Mouse (Mus musculus) MEL (cell line): ENCODE measurements around the gene Ttc30a2. TPM values are rescaled to one million over a fixed set of nuclear protein-coding genes. Genes with fewer than 3 reads are reported as not detected.

Source experiments
- DNase-seq: peaks from one replicate; pipeline ENCODE4 v3.0.0; 2011; ENCODE audit warnings: low read depth, low spot score
- H3K27ac ChIP-seq: 2 replicates; pipeline ENCODE4 v1.5.1; 2012; ENCODE audit warnings: low read depth, mild to moderate bottlenecking, control low read depth, low read length, moderate library complexity; ENCODE audit not compliant: control insufficient read depth
- H3K27me3 ChIP-seq, 2 experiments: fragments of 150-350 bp in 1 of 2; sonication (generic) in 1 of 2; 2 replicates each; pipeline ENCODE4 v1.6.1; 2012; ENCODE audit warnings: low read length in 2 of 2, mild to moderate bottlenecking in 2 of 2, improper control_type of control experiment in 1 of 2, moderate library complexity in 1 of 2; ENCODE audit not compliant: insufficient read depth in 2 of 2, control insufficient read depth in 1 of 2
- H3K36me3 ChIP-seq, 2 experiments: 2 replicates each; pipeline ENCODE4 v1.6.1; 2012 to 2014; ENCODE audit warnings: low read length in 2 of 2, improper control_type of control experiment in 1 of 2, inconsistent platforms in 1 of 2, mild to moderate bottlenecking in 1 of 2; ENCODE audit not compliant: insufficient read depth in 2 of 2, control insufficient read depth in 1 of 2
- H3K4me1 ChIP-seq, 2 experiments: fragments of 150-350 bp in 1 of 2; sonication (generic) in 1 of 2; 2 replicates each; pipeline ENCODE4 v1.6.1; 2012; ENCODE audit warnings: low read length in 2 of 2, improper control_type of control experiment in 1 of 2, mild to moderate bottlenecking in 1 of 2; ENCODE audit not compliant: insufficient read depth in 2 of 2, control insufficient read depth in 1 of 2
- H3K4me3 ChIP-seq, 2 experiments: fragments of 150-350 bp in 1 of 2; sonication (generic) in 1 of 2; 2 replicates each; pipeline ENCODE4 v1.5.1; 2012; ENCODE audit warnings: low read depth in 2 of 2, low read length in 2 of 2, mild to moderate bottlenecking in 2 of 2, moderate library complexity in 2 of 2, control low read depth in 1 of 2, improper control_type of control experiment in 1 of 2; ENCODE audit not compliant: control insufficient read depth in 1 of 2, insufficient read depth in 1 of 2
- H3K79me2 ChIP-seq: 2 replicates; pipeline ENCODE4 v1.6.1; 2012; ENCODE audit warnings: mild to moderate bottlenecking, low read length, moderate library complexity; ENCODE audit not compliant: control insufficient read depth, poor library complexity, insufficient read depth
- H3K9ac ChIP-seq: 2 replicates; pipeline ENCODE4 v1.6.1; 2012; ENCODE audit warnings: low read depth, mild to moderate bottlenecking, control low read depth, low read length, moderate library complexity; ENCODE audit not compliant: control insufficient read depth, poor library complexity, severe bottlenecking
- H3K9me3 ChIP-seq: fragments of 150-350 bp; sonication (generic); replicated peaks from 2 replicates; pipeline ENCODE4 v1.6.1; 2012; ENCODE audit warnings: mild to moderate bottlenecking, low read length, improper control_type of control experiment, moderate library complexity; ENCODE audit not compliant: insufficient read depth
- CHD1 ChIP-seq: IDR thresholded peaks from 2 replicates; pipeline ENCODE4 v1.6.1; 2012; ENCODE audit warnings: low read depth, mild to moderate bottlenecking, inconsistent platforms, low read length, improper control_type of control experiment
- CHD2 ChIP-seq: IDR thresholded peaks from 2 replicates; pipeline ENCODE4 v1.6.1; 2011; ENCODE audit warnings: low read length, improper control_type of control experiment
- ETS1 ChIP-seq: IDR thresholded peaks from 2 replicates; pipeline ENCODE4 v1.6.1; 2012; ENCODE audit warnings: low read depth, mild to moderate bottlenecking, inconsistent platforms, low read length, improper control_type of control experiment, moderate library complexity
- GABPA ChIP-seq: IDR thresholded peaks from 2 replicates; pipeline ENCODE4 v1.6.1; 2012; ENCODE audit warnings: low read depth, mild to moderate bottlenecking, inconsistent platforms, low read length, improper control_type of control experiment, moderate library complexity
- GATA1 ChIP-seq: IDR thresholded peaks from 2 replicates; pipeline ENCODE4 v1.6.1; 2011; ENCODE audit warnings: low read depth, low read length, improper control_type of control experiment
- MAFK ChIP-seq: IDR thresholded peaks from 2 replicates; pipeline ENCODE4 v1.6.1; 2011; ENCODE audit warnings: low read depth, mild to moderate bottlenecking, low read length, improper control_type of control experiment, borderline replicate concordance
- MAZ ChIP-seq: IDR thresholded peaks from 2 replicates; pipeline ENCODE4 v1.6.1; 2012; ENCODE audit warnings: low read depth, mild to moderate bottlenecking, inconsistent platforms, low read length, improper control_type of control experiment
- POLR2A ChIP-seq, 2 experiments: IDR thresholded peaks; 2 replicates each; pipeline ENCODE4 v1.6.1; 2011 to 2012; ENCODE audit warnings: low read length in 2 of 2, mild to moderate bottlenecking in 2 of 2, control low read depth in 1 of 2, improper control_type of control experiment in 1 of 2, low read depth in 1 of 2, moderate library complexity in 1 of 2; ENCODE audit not compliant: control insufficient read depth in 1 of 2, insufficient read depth in 1 of 2, poor library complexity in 1 of 2
- SIN3A ChIP-seq: IDR thresholded peaks from 2 replicates; pipeline ENCODE4 v1.6.1; 2012; ENCODE audit warnings: low read length, improper control_type of control experiment, inconsistent platforms
- SMC3 ChIP-seq: IDR thresholded peaks from 2 replicates; pipeline ENCODE4 v1.6.1; 2011; ENCODE audit warnings: low read depth, low read length, improper control_type of control experiment
- TBP ChIP-seq: IDR thresholded peaks from 2 replicates; pipeline ENCODE4 v1.8.0; 2011; ENCODE audit warnings: low read depth, low read length, improper control_type of control experiment
- TCF12 ChIP-seq: IDR thresholded peaks from 2 replicates; pipeline ENCODE4 v1.6.1; 2014; ENCODE audit warnings: low read depth, mild to moderate bottlenecking, inconsistent platforms, low read length, improper control_type of control experiment, moderate library complexity
- UBTF ChIP-seq: IDR thresholded peaks from 2 replicates; pipeline ENCODE4 v1.6.1; 2012; ENCODE audit warnings: low read depth, mild to moderate bottlenecking, inconsistent platforms, low read length, improper control_type of control experiment, moderate library complexity, borderline replicate concordance; ENCODE audit not compliant: insufficient read depth
- USF1 ChIP-seq: IDR thresholded peaks from 2 replicates; pipeline ENCODE4 v1.6.1; 2014; ENCODE audit warnings: low read depth, mild to moderate bottlenecking, inconsistent platforms, low read length, improper control_type of control experiment, moderate library complexity
- USF2 ChIP-seq, 2 experiments: IDR thresholded peaks; 2 replicates each; pipeline ENCODE4 v1.6.1; 2011 to 2012; ENCODE audit warnings: improper control_type of control experiment in 2 of 2, low read length in 2 of 2, borderline replicate concordance in 1 of 2, inconsistent platforms in 1 of 2, low read depth in 1 of 2, mild to moderate bottlenecking in 1 of 2; ENCODE audit not compliant: insufficient read depth in 1 of 2
- ZMIZ1 ChIP-seq: IDR thresholded peaks from 2 replicates; pipeline ENCODE4 v1.6.1; 2012; ENCODE audit warnings: low read depth, mild to moderate bottlenecking, inconsistent platforms, low read length, improper control_type of control experiment, moderate library complexity
- ZNF384 ChIP-seq: IDR thresholded peaks from 2 replicates; pipeline ENCODE4 v1.6.1; 2012; ENCODE audit warnings: low read depth, mild to moderate bottlenecking, inconsistent platforms, low read length, improper control_type of control experiment
- polyA plus RNA-seq, 2 experiments: library from polyadenylated mRNA; stranded (reverse) in 1 of 2; unstranded in 1 of 2; fragments of >175 nt in 1 of 2; fragments of >200 nt in 1 of 2; gene quantifications; 2 replicates each; pipeline versions ENCODE4 v1.2.1 to v1.2.4; 2012; ENCODE audit warnings: low replicate concordance in 2 of 2, low read depth in 1 of 2; ENCODE audit not compliant: insufficient read length in 2 of 2, insufficient read depth in 1 of 2, missing spikeins in 1 of 2
- total RNA-seq: library from RNA; depleted of rRNA; stranded (reverse); fragments of 300-350 nt; gene quantifications from 2 replicates; pipeline ENCODE4 v1.2.3, GENCODE M21; 2012

Gene Ttc30a2
- total and polyA plus RNA-seq, 3 experiments, result not detected

- H3K9ac ChIP-seq, result no peak overlapping the region
- TF ChIP-seq ZMIZ1 (no peak), CHD2 (no peak), POLR2A (IDR thresholded peaks at IDR 0.05; ENCODE audit: control insufficient read depth in 1 of 2, insufficient read depth in 1 of 2, low read depth in 1 of 2, low read length in 2 of 2, poor library complexity in 1 of 2) (no peak), TCF12 (no peak), MAZ (no peak), USF1 (no peak), USF2 (IDR thresholded peaks at IDR 0.05; ENCODE audit: borderline replicate concordance in 1 of 2, insufficient read depth in 1 of 2, low read depth in 1 of 2, low read length in 2 of 2) (no peak), MAFK (no peak), SMC3 (no peak), SIN3A (no peak), ETS1 (no peak), GATA1 (no peak), GABPA (no peak)
- TF ChIP-seq, all 39 proteins: peak for 0
- H3K79me2 ChIP-seq, result no peaks in the 10 kb centered on the region
- DNase-seq, result no peak
- no peak overlapping the region for H3K4me3 ChIP-seq
- no peaks in the 10 kb centered on the region for H3K9me3 ChIP-seq
- H3K4me1 ChIP-seq, result no peaks in the 10 kb centered on the region
- H3K36me3 ChIP-seq, result no peaks in the 10 kb centered on the region
- H3K27ac ChIP-seq, result no peak overlapping the region
- H3K27me3 ChIP-seq, result peaks cover 0 to 1% of the 10 kb centered on the region in 2 experiments; a peak in 2 of 4 replicates
Observed at GRCm38 (mm10) chr2:75999636-76000035, 21.7 kb upstream of the Ttc30a2 start.

GRCm38 (mm10) chr2:75998692-75999091, 20.7 kb upstream of the Ttc30a2 start:
- Histone ChIP-seq H3K4me3 (no peak overlapping the region), H3K4me1 (no peaks in the 10 kb centered on the region), H3K9ac (no peak overlapping the region), H3K79me2 (no peaks in the 10 kb centered on the region), H3K36me3 (no peaks in the 10 kb centered on the region), H3K9me3 (no peaks in the 10 kb centered on the region), H3K27me3 (peaks cover 0 to 1% of the 10 kb centered on the region in 2 experiments; a peak in 2 of 4 replicates), H3K27ac (no peak overlapping the region)
- DNase-seq, result no peak
- TF ChIP-seq MAFK, result no peak

DNA sequence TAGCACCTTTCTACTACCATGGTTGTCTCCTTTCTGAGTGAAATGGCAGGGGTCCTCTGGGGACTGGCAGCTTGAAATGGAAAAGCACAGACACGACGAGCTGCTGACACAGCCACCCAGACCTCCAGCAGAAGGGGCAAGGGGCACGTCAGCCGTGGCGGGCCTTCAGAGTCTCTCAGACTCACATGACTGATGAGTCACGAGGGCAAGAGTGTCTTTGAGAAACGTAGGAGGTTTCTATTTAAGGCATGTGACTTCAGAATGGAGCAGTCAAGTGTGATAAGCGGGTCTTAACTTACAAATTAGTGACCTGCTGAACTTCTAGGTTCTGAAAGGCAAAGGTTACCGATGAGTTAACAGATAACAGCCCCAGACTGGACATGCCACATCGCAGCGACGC, 19.8 kb upstream of the Ttc30a2 start:
- Histone ChIP-seq H3K9ac (no peak overlapping the region), H3K79me2 (no peaks in the 10 kb centered on the region), H3K4me3 (no peak overlapping the region), H3K9me3 (no peaks in the 10 kb centered on the region), H3K27ac (no peak overlapping the region), H3K27me3 (peaks cover 0 to 1% of the 10 kb centered on the region in 2 experiments; a peak in 2 of 4 replicates), H3K36me3 (no peaks in the 10 kb centered on the region), H3K4me1 (no peaks in the 10 kb centered on the region)
- DNase-seq, result no peak
- TF ChIP-seq ZNF384 (no peak), TBP (no peak), CHD1 (no peak), UBTF (no peak), USF1 (peak; percentile 33; the same call in 1 of the 2 replicates)
